Mouse (Mus musculus) lung, embryonic 14.5 days (tissue): ENCODE data around the gene Tnfrsf23. TPM values are rescaled to one million over a fixed set of nuclear protein-coding genes. Genes with fewer than 3 reads are reported as not detected.

ENCODE experiments used
- ATAC-seq: fragments of 200-750 bp; cut with Nextera tagmentation; 2 replicates; pipeline ENCODE4 v1.8.0; 2017; ENCODE audit warnings: mild to moderate bottlenecking, moderate TSS enrichment, moderate library complexity; ENCODE audit not compliant: insufficient read depth
- DNase-seq: peaks from one replicate; pipeline ENCODE4 v3.0.0-alpha.2; 2015
- H3K27ac ChIP-seq: fragments of 300-500 bp; sonication (generic); 2 replicates; pipeline ENCODE4 v1.5.1; 2014; ENCODE audit warnings: low read depth, mild to moderate bottlenecking, moderate library complexity
- H3K27me3 ChIP-seq: fragments of 300-500 bp; sonication (generic); 2 replicates; pipeline ENCODE4 v1.6.1; 2014; ENCODE audit warnings: low read length, control low read depth; ENCODE audit not compliant: insufficient read depth
- H3K36me3 ChIP-seq: fragments of 300-500 bp; sonication (generic); 2 replicates; pipeline ENCODE4 v1.6.1; 2014; ENCODE audit warnings: control low read depth; ENCODE audit not compliant: insufficient read depth
- H3K4me1 ChIP-seq: fragments of 300-500 bp; sonication (generic); 2 replicates; pipeline ENCODE4 v1.6.1; 2014; ENCODE audit warnings: antibody characterized with exemption, control low read depth; ENCODE audit not compliant: insufficient read depth
- H3K4me2 ChIP-seq: fragments of 300-500 bp; sonication (generic); 2 replicates; pipeline ENCODE4 v1.6.1; 2014; ENCODE audit warnings: mild to moderate bottlenecking
- H3K4me3 ChIP-seq: fragments of 300-500 bp; sonication (generic); 2 replicates; pipeline ENCODE4 v1.5.1; 2014; ENCODE audit warnings: low read depth, low read length
- H3K9ac ChIP-seq: fragments of 300-500 bp; sonication (generic); 2 replicates; pipeline ENCODE4 v1.6.1; 2014
- H3K9me3 ChIP-seq: fragments of 300-500 bp; sonication (generic); 2 replicates; pipeline ENCODE4 v1.6.1; 2016; ENCODE audit warnings: low read depth, low read length, control low read depth
- CTCF ChIP-seq: IDR thresholded peaks from 2 replicates; pipeline ENCODE4 v1.5.1; 2016; ENCODE audit warnings: antibody characterized with exemption, low read depth
- WGBS: fragments of 180-500 bp; shearing (Covaris S2); extraction: QIAGEN DNeasy Blood & Tissue Kit; methylation state at CpG from one replicate; pipeline ENCODE4 v1.1.7; 2014; 5-methylcytosine and 5-hydroxymethylcytosine counted together
- polyA plus RNA-seq: library from polyadenylated mRNA; unstranded; fragments of >200 nt; fragmentation: Nextera tagmentation; extraction: Ambion mirVana; gene quantifications from 2 replicates; pipeline ENCODE4 v1.2.1, GENCODE M21; 2014

Gene Tnfrsf23
- polyA plus RNA-seq, 1 experiment from 2014 or later, result 1.1 TPM

GRCm38 (mm10) chr7:143626178-143626577 lies 59.5 kb downstream of the Tnfrsf23 start:
- ATAC-seq (no peak), DNase-seq (no peak)
- Histone ChIP-seq H3K36me3 (no peaks in the 10 kb centered on the region), H3K4me2 (no peak overlapping the region), H3K27me3 (no peaks in the 10 kb centered on the region), H3K4me3 (no peak overlapping the region), H3K9ac (no peak overlapping the region), H3K27ac (no peak overlapping the region), H3K9me3 (no peaks in the 10 kb centered on the region), H3K4me1 (no peaks in the 10 kb centered on the region)
- 48% methylated on average over 2 of the region's 2 CpGs for WGBS
- TF ChIP-seq CTCF, result no peak

- no peak for DNase-seq
- Histone ChIP-seq H3K9ac (no peak overlapping the region), H3K27ac (no peak overlapping the region), H3K4me3 (no peak overlapping the region), H3K27me3 (no peaks in the 10 kb centered on the region), H3K4me1 (no peaks in the 10 kb centered on the region), H3K9me3 (no peaks in the 10 kb centered on the region), H3K4me2 (no peak overlapping the region), H3K36me3 (no peaks in the 10 kb centered on the region)
- TF ChIP-seq CTCF, result no peak
- 54% methylated on average over 5 of the region's 5 CpGs for WGBS
- ATAC-seq, result no peak
These were observed 60.5 kb downstream of the Tnfrsf23 start for GRCm38 (mm10) chr7:143625151-143625550.

- no peak overlapping the region for H3K27ac ChIP-seq
- no peak for TF ChIP-seq CTCF
- no peaks in the 10 kb centered on the region for H3K27me3 ChIP-seq
- DNase-seq (no peak), ATAC-seq (no peak)
- no peaks in the 10 kb centered on the region for H3K4me1 ChIP-seq
- H3K4me2 ChIP-seq, result no peak overlapping the region
- H3K4me3 ChIP-seq, result no peak overlapping the region
- H3K36me3 ChIP-seq, result no peaks in the 10 kb centered on the region
- H3K9ac ChIP-seq, result no peak overlapping the region
- WGBS, result 63% methylated on average over 3 of the region's 3 CpGs
- no peaks in the 10 kb centered on the region for H3K9me3 ChIP-seq
These were observed 61.1 kb downstream of the Tnfrsf23 start for GRCm38 (mm10) chr7:143624561-143624960.

GRCm38 (mm10) chr7:143620951-143621350 lies 64.7 kb downstream of the Tnfrsf23 start:
- Histone ChIP-seq H3K4me2 (no peak overlapping the region), H3K9me3 (no peaks in the 10 kb centered on the region), H3K27me3 (no peaks in the 10 kb centered on the region), H3K9ac (no peak overlapping the region), H3K4me3 (no peak overlapping the region), H3K27ac (no peak overlapping the region), H3K4me1 (no peaks in the 10 kb centered on the region), H3K36me3 (no peaks in the 10 kb centered on the region)
- no peak for TF ChIP-seq CTCF
- 41% methylated on average over 1 of the region's 1 CpGs for WGBS
- no peak for DNase-seq
- no peak for ATAC-seq

Other genes with a start within 250 kb of the Tnfrsf23 start
- 587 and 596 TPM in 2 replicates for gene Cdkn1c, start 224.8 kb downstream of the Tnfrsf23 start, polyA plus RNA-seq
- 0.91 and 1.4 TPM in 2 replicates for gene Slc22a18, start 212.1 kb downstream of the Tnfrsf23 start, polyA plus RNA-seq
- 2.9 and 3.9 TPM in 2 replicates for gene Phlda2, start 182.7 kb downstream of the Tnfrsf23 start, polyA plus RNA-seq
- gene Nap1l4, start 136.8 kb downstream of the Tnfrsf23 start, polyA plus RNA-seq, result 132 and 141 TPM in 2 replicates
- 59.8 and 65.9 TPM in 2 replicates for gene Cars, start 85.8 kb downstream of the Tnfrsf23 start, polyA plus RNA-seq
- gene Tnfrsf26, start 57.1 kb downstream of the Tnfrsf23 start, polyA plus RNA-seq, result 0.11 and 0.24 TPM in 2 replicates
- gene Tnfrsf22, start 36.2 kb downstream of the Tnfrsf23 start, polyA plus RNA-seq, result 9.3 and 13.6 TPM in 2 replicates
- 34.2 and 36.8 TPM in 2 replicates for gene Osbpl5, start 71.1 kb upstream of the Tnfrsf23 start, polyA plus RNA-seq
- not detected in 2 replicates for gene Mrgprg, start 81.1 kb upstream of the Tnfrsf23 start, polyA plus RNA-seq
- gene Mrgpre, start 98.6 kb upstream of the Tnfrsf23 start, polyA plus RNA-seq, result 1.5 and 1.9 TPM in 2 replicates
- 6.7 and 9.5 TPM in 2 replicates for gene Nadsyn1, start 137.0 kb upstream of the Tnfrsf23 start, polyA plus RNA-seq
- gene Dhcr7, start 137.3 kb upstream of the Tnfrsf23 start, polyA plus RNA-seq, result 44.2 and 45.3 TPM in 2 replicates
- gene Gm498, start 181.0 kb upstream of the Tnfrsf23 start, polyA plus RNA-seq, result not detected in 2 replicates